Mouse (Mus musculus) cerebellum, adult 2 months (tissue): ENCODE data around the gene Rpl18a. TPM values are rescaled to one million over a fixed set of nuclear protein-coding genes. Genes with fewer than 3 reads are reported as not detected.
A peak's percentile ranks its signal among the peaks of the same experiment; 100 is the strongest.

Experiments
- DNase-seq, 2 experiments: peaks; one replicate each; pipeline ENCODE4 v3.0.0; 2021
- H3K27ac ChIP-seq: fragments of 200-500 bp; 2 replicates; pipeline ENCODE4 v1.5.1; 2012; ENCODE audit warnings: low read length, control low read depth, inconsistent platforms; ENCODE audit not compliant: insufficient read depth
- H3K27me3 ChIP-seq: fragments of 200-500 bp; 2 replicates; pipeline ENCODE4 v1.6.1; 2012; ENCODE audit warnings: inconsistent platforms, mild to moderate bottlenecking, low read length, moderate library complexity; ENCODE audit not compliant: control insufficient read depth, insufficient read depth
- H3K4me1 ChIP-seq: fragments of 200-500 bp; 2 replicates; pipeline ENCODE4 v1.6.1; 2011; ENCODE audit warnings: low read length; ENCODE audit not compliant: control insufficient read depth, insufficient read depth
- H3K4me3 ChIP-seq: fragments of 200-500 bp; replicated peaks from 2 replicates; pipeline ENCODE3; 2011; ENCODE audit warnings: mild to moderate bottlenecking, low read depth, low read length, control low read depth; ENCODE audit not compliant: insufficient read depth
- CTCF ChIP-seq: fragments of 200-500 bp; IDR thresholded peaks from 2 replicates; pipeline ENCODE4 v1.5.1; 2011; ENCODE audit warnings: low read depth, mild to moderate bottlenecking, control low read depth, low read length, moderate library complexity, borderline replicate concordance; ENCODE audit not compliant: insufficient read depth
- POLR2A ChIP-seq: fragments of 200-500 bp; IDR thresholded peaks from 2 replicates; pipeline ENCODE4 v1.6.1; 2011; ENCODE audit warnings: low read length, control low read depth, borderline replicate concordance; ENCODE audit not compliant: insufficient read depth
- whole genome bisulfite sequencing: fragments of 180-500 bp; shearing (Covaris S2); methylation state at CpG from one replicate; pipeline ENCODE4 v1.1.7; 2018; 5-methylcytosine and 5-hydroxymethylcytosine counted together
- polyA plus RNA-seq: library from polyadenylated mRNA; depleted of rRNA; stranded (reverse); fragments of >200 nt; gene quantifications from 2 replicates; pipeline ENCODE4 v1.2.3, GENCODE M21; 2012

Gene Rpl18a
- polyA plus RNA-seq, 1 experiment: 1,510 TPM

- Histone ChIP-seq H3K27me3 (peaks cover 1% of the 10 kb centered on the region; the same call in 1 of the 2 replicates), H3K27ac (no peak overlapping the region), H3K4me3 (peak overlapping the region; percentile 71), H3K4me1 (peaks cover 18% of the 10 kb centered on the region)
- no peak for DNase-seq
- WGBS: 8% methylated on average over 12 of the region's 12 CpGs
- no peak for TF ChIP-seq POLR2A
- TF ChIP-seq CTCF: no peak
Measured at GRCm38 (mm10) chr8:70866001-70866520, 31.2 kb downstream of the Rpl18a start.

GRCm38 (mm10) chr8:70865350-70866000 is 31.7 kb downstream of the Rpl18a start:
- WGBS: under 1% methylated on average over 46 of the region's 46 CpGs
- H3K4me1 ChIP-seq: peaks cover 18% of the 10 kb centered on the region
- H3K27me3 ChIP-seq: peaks cover 1% of the 10 kb centered on the region; the same call in 1 of the 2 replicates
- peak overlapping the region; percentile 71 for H3K4me3 ChIP-seq
- peak overlapping the region; percentile 41 for H3K27ac ChIP-seq
- TF ChIP-seq CTCF: no peak
- peak; percentile 38; the same call in 1 of the 2 replicates for TF ChIP-seq POLR2A
- peak; percentile 99 for DNase-seq

- Histone ChIP-seq H3K4me1 (peaks cover 16% of the 10 kb centered on the region), H3K27ac (peak overlapping the region; percentile 41), H3K4me3 (peak overlapping the region; percentile 71), H3K27me3 (peaks cover 1% of the 10 kb centered on the region; the same call in 1 of the 2 replicates)
- WGBS: 5% methylated on average over 24 of the region's 24 CpGs
- DNase-seq: peak in 1 of 2 experiments; percentile 53
- no peak for TF ChIP-seq POLR2A
- no peak for TF ChIP-seq CTCF
Measured at GRCm38 (mm10) chr8:70864712-70865221, 32.4 kb downstream of the Rpl18a start.

- no peak for DNase-seq
- TF ChIP-seq POLR2A: no peak
- no peak for TF ChIP-seq CTCF
- peaks cover 1% of the 10 kb centered on the region; the same call in 1 of the 2 replicates for H3K27me3 ChIP-seq
- peak overlapping the region; percentile 33 for H3K4me3 ChIP-seq
- peaks cover 14% of the 10 kb centered on the region for H3K4me1 ChIP-seq
- WGBS: 2% methylated on average over 46 of the region's 46 CpGs
- no peak overlapping the region for H3K27ac ChIP-seq
Measured at GRCm38 (mm10) chr8:70863956-70864711, 33.1 kb downstream of the Rpl18a start.

GRCm38 (mm10) chr8:70862824-70863641 is 34.2 kb downstream of the Rpl18a start, which contains the start of gene Kcnn1:
Gene Kcnn1 (minus strand): TSS chr8:70863258.
- H3K27me3 ChIP-seq: peaks cover 1% of the 10 kb centered on the region; the same call in 1 of the 2 replicates
- peaks cover 14% of the 10 kb centered on the region for H3K4me1 ChIP-seq
- TF ChIP-seq POLR2A: no peak
- no peak for DNase-seq
- peak within 1 kb of the TSS; percentile 33 for H3K4me3 ChIP-seq
- 1% methylated on average over 55 of the region's 55 CpGs for WGBS
- no peak within 1 kb of the TSS for H3K27ac ChIP-seq

- 58% methylated on average over 4 of the region's 4 CpGs for WGBS
- TF ChIP-seq CTCF: no peak
- no peak for TF ChIP-seq POLR2A
- DNase-seq: no peak
- no peaks in the 10 kb centered on the region; the same call in 1 of the 2 replicates for H3K4me1 ChIP-seq
- H3K4me3 ChIP-seq: no peak overlapping the region
- no peak overlapping the region for H3K27ac ChIP-seq
- no peaks in the 10 kb centered on the region for H3K27me3 ChIP-seq
Measured at GRCm38 (mm10) chr8:70857516-70857915, 39.7 kb downstream of the Rpl18a start.
